Mouse (Mus musculus): ENCODE results near the gene Jakmip3. TPM values are rescaled to one million over a fixed set of nuclear protein-coding genes. Genes with fewer than 3 reads are reported as not detected.

Gene Jakmip3
- polyA plus RNA-seq, 1 experiment = not detected

DNA sequence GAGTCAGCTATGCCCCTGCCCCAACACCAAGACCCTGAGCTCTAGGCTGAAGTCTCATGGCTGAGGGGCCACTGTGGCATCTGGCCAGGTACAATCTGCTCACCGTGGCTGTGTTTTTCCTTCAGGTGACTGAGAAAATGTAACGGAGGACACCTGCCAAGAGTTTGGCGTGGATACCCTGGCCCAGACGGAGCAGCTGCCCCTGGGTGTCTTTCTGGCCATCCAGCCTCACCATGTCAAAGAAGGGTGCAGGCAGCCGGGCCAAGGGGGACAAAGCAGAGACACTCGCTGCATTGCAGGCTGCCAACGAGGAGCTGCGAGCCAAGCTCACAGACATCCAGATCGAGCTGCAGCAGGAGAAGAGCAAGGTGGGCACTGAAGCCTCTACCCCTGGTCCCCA lies 48.6 kb downstream of the Jakmip3 start:
- TF ChIP-seq CTCF (IDR thresholded peaks at IDR 0.05; ENCODE audit: low read depth, low read length) = no peak
- no peak for TF ChIP-seq POLR2A (IDR thresholded peaks at IDR 0.05; ENCODE audit: borderline replicate concordance, low read depth, low read length)
- no peak overlapping the region for H3K4me3 ChIP-seq (ENCODE audit: insufficient read depth, low read length)
- H3K4me1 ChIP-seq (ENCODE audit: control insufficient read depth, insufficient read depth, low read length) = no peaks in the 10 kb centered on the region
- H3K27ac ChIP-seq (ENCODE audit: insufficient read depth, low read depth, low read length) = no peak overlapping the region

- Histone ChIP-seq H3K4me3 (ENCODE audit: insufficient read depth, low read length) (no peak overlapping the region), H3K4me1 (ENCODE audit: control insufficient read depth, insufficient read depth, low read length) (no peaks in the 10 kb centered on the region), H3K27ac (ENCODE audit: insufficient read depth, low read depth, low read length) (no peak overlapping the region)
- TF ChIP-seq CTCF (IDR thresholded peaks at IDR 0.05; ENCODE audit: low read depth, low read length) = no peak
- no peak for TF ChIP-seq POLR2A (IDR thresholded peaks at IDR 0.05; ENCODE audit: borderline replicate concordance, low read depth, low read length)
Measured at GRCm38 (mm10) chr7:139002692-139003091, 62.2 kb downstream of the Jakmip3 start.

DNA sequence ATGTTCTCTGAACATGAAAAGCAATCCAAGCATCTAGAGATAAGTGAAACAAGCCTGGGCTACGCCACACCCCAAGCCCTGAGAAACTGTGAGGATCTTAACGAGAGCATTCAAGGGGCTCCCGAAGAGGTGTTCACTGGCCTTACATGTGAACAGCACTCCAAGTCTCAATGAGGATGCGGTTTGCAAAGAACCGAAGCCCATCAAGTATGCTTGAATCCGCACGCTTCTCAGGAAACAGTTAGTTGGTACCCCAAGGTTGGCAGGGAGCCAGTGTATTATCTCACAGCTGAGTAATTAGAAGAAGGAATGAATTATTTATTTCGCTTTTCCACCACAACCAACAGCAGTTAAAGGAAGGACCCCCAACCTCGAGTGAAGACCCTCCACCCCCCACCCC lies 62.7 kb downstream of the Jakmip3 start:
- Histone ChIP-seq H3K4me1 (ENCODE audit: control insufficient read depth, insufficient read depth, low read length) (no peaks in the 10 kb centered on the region), H3K27ac (ENCODE audit: insufficient read depth, low read depth, low read length) (no peak overlapping the region), H3K4me3 (ENCODE audit: insufficient read depth, low read length) (no peak overlapping the region)
- TF ChIP-seq POLR2A (IDR thresholded peaks at IDR 0.05; ENCODE audit: borderline replicate concordance, low read depth, low read length) (no peak), CTCF (IDR thresholded peaks at IDR 0.05; ENCODE audit: low read depth, low read length) (no peak)

- Histone ChIP-seq H3K4me1 (ENCODE audit: control insufficient read depth, insufficient read depth, low read length) (no peaks in the 10 kb centered on the region), H3K27ac (ENCODE audit: insufficient read depth, low read depth, low read length) (no peak overlapping the region), H3K4me3 (ENCODE audit: insufficient read depth, low read length) (no peak overlapping the region)
- no peak for TF ChIP-seq CTCF (IDR thresholded peaks at IDR 0.05; ENCODE audit: low read depth, low read length)
- TF ChIP-seq POLR2A (IDR thresholded peaks at IDR 0.05; ENCODE audit: borderline replicate concordance, low read depth, low read length) = no peak
Measured at GRCm38 (mm10) chr7:139009786-139010502, 69.4 kb downstream of the Jakmip3 start.

GRCm38 (mm10) chr7:139011027-139011426 lies 70.5 kb downstream of the Jakmip3 start:
- no peak overlapping the region for H3K4me3 ChIP-seq (ENCODE audit: insufficient read depth, low read length)
- TF ChIP-seq POLR2A (IDR thresholded peaks at IDR 0.05; ENCODE audit: borderline replicate concordance, low read depth, low read length) (no peak), CTCF (IDR thresholded peaks at IDR 0.05; ENCODE audit: low read depth, low read length) (peak; percentile 67)
- H3K27ac ChIP-seq (ENCODE audit: insufficient read depth, low read depth, low read length) = no peak overlapping the region
- H3K4me1 ChIP-seq (ENCODE audit: control insufficient read depth, insufficient read depth, low read length) = no peaks in the 10 kb centered on the region

DNA sequence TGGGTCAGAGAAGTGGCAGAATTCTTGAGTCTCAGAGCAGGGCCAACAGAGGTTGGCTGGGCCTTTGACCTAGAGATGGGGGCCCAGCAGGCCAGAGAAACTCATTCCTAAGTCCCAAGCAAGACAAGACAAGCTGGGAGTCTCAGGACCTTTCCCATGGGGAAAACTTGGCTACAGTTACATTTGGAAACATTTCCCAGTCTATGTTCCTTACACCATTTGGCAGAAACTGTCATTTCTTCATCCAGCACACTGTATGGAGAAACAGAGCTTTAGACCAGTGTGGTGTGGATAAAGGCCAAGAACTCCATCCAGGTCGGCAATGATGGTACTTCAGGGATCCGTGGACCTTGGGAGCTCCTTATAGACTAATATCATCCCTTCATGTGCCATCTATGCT lies 71.1 kb downstream of the Jakmip3 start:
- no peaks in the 10 kb centered on the region for H3K4me1 ChIP-seq (ENCODE audit: control insufficient read depth, insufficient read depth, low read length)
- H3K4me3 ChIP-seq (ENCODE audit: insufficient read depth, low read length) = no peak overlapping the region
- H3K27ac ChIP-seq (ENCODE audit: insufficient read depth, low read depth, low read length) = no peak overlapping the region
- TF ChIP-seq POLR2A (IDR thresholded peaks at IDR 0.05; ENCODE audit: borderline replicate concordance, low read depth, low read length) (no peak), CTCF (IDR thresholded peaks at IDR 0.05; ENCODE audit: low read depth, low read length) (no peak)

DNA sequence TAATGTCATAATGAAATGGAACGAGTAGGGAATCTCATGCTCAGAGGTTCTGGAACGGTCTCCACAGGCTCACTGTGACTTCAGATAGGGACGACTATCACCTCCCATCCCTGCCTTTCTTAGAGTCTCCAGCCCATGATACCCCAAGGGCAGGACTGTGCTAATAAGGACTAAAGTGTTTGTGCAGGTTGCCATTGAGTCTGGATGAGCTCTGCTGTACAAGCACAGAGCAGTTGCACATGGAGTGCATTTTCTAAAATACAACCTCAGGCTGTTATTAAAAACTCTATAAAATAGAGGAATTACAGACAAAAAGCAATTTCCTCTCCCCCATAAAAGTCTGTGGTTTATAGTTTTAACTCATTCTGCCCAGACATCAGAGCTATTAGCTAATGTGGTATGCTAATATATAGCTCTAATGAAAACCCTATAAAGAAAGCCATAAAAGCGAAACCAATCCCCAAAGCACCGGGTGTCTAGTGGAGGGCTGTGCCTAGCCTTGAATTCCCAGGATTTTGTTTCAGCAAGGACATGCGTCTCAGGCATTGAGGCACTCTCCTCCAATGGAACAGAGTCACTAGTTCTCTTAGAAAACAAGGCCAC lies 72.3 kb downstream of the Jakmip3 start:
- no peaks in the 10 kb centered on the region for H3K4me1 ChIP-seq (ENCODE audit: control insufficient read depth, insufficient read depth, low read length)
- H3K27ac ChIP-seq (ENCODE audit: insufficient read depth, low read depth, low read length) = no peak overlapping the region
- no peak overlapping the region for H3K4me3 ChIP-seq (ENCODE audit: insufficient read depth, low read length)
- no peak for TF ChIP-seq POLR2A (IDR thresholded peaks at IDR 0.05; ENCODE audit: borderline replicate concordance, low read depth, low read length)
- TF ChIP-seq CTCF (IDR thresholded peaks at IDR 0.05; ENCODE audit: low read depth, low read length) = no peak

GRCm38 (mm10) chr7:139015143-139015542 lies 74.6 kb downstream of the Jakmip3 start:
- no peaks in the 10 kb centered on the region for H3K4me1 ChIP-seq (ENCODE audit: control insufficient read depth, insufficient read depth, low read length)
- no peak overlapping the region for H3K4me3 ChIP-seq (ENCODE audit: insufficient read depth, low read length)
- no peak overlapping the region for H3K27ac ChIP-seq (ENCODE audit: insufficient read depth, low read depth, low read length)
- TF ChIP-seq POLR2A (IDR thresholded peaks at IDR 0.05; ENCODE audit: borderline replicate concordance, low read depth, low read length) (no peak), CTCF (IDR thresholded peaks at IDR 0.05; ENCODE audit: low read depth, low read length) (no peak)

DNA sequence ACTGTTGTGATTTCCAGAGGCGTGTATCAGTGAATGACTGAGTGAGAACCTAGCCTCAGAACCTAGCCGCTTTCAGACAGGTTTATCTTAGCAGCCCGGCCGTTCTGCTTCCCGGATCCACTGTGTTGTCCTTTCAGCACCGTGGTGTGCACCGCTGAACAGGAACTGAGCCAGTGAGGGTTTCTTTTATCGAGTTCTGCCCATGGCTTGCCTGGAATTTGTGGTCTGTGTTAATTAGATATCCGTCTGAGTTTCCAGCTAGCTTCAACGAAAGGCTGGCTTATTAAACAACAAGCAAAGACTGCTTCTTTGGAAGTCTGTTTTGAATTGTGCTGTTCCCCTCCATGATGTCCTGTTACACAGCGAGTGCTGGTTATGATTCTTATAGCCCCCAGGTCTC lies 75.8 kb downstream of the Jakmip3 start:
- Histone ChIP-seq H3K4me3 (ENCODE audit: insufficient read depth, low read length) (no peak overlapping the region), H3K27ac (ENCODE audit: insufficient read depth, low read depth, low read length) (no peak overlapping the region), H3K4me1 (ENCODE audit: control insufficient read depth, insufficient read depth, low read length) (0 out of 2 replicates have a peak, but pooled peaks cover 3% of the 10 kb centered on the region)
- TF ChIP-seq POLR2A (IDR thresholded peaks at IDR 0.05; ENCODE audit: borderline replicate concordance, low read depth, low read length) (no peak), CTCF (IDR thresholded peaks at IDR 0.05; ENCODE audit: low read depth, low read length) (no peak)

GRCm38 (mm10) chr7:139017249-139017903 lies 76.8 kb downstream of the Jakmip3 start:
- Histone ChIP-seq H3K27ac (ENCODE audit: insufficient read depth, low read depth, low read length) (no peak overlapping the region), H3K4me1 (ENCODE audit: control insufficient read depth, insufficient read depth, low read length) (0 out of 2 replicates have a peak, but pooled peaks cover 3% of the 10 kb centered on the region)
- no peak for TF ChIP-seq POLR2A (IDR thresholded peaks at IDR 0.05; ENCODE audit: borderline replicate concordance, low read depth, low read length)

More at GRCm38 (mm10) chr7:139017249-139017903, 76.8 kb downstream of the Jakmip3 start:
- H3K4me3 ChIP-seq (ENCODE audit: insufficient read depth, low read length) = no peak overlapping the region

Measured in bone marrow macrophage, adult 2 months (primary cell).